ENCODE assay signal across 19 mouse cellular contexts in genomic region chr1:171089891-171090290, GRCm38 (mm10). TPM values are rescaled to one million over a fixed set of nuclear protein-coding genes. Genes with fewer than 3 reads are reported as not detected.
DNase-seq lines count a peak whose midpoint lies in the region; ATAC-seq and TF ChIP-seq lines count a peak whose summit lies in the region.
"Had no signal": no experiment of that assay in that cellular context is flagged by ENCODE, and none has a peak within 500 bp of the region (broad histone marks: within the 10 kb centered on the region; RNA-seq: fewer than 3 reads in every experiment).

No protein-coding gene starts in this region.

- H3K27me3 ChIP-seq in ES-Bruce4 (ENCODE audit: control insufficient read depth, insufficient read depth, low read length, poor library complexity, severe bottlenecking), result no peaks in the 10 kb centered on the region
- H3K27me3 ChIP-seq in hindbrain, embryonic 11.5 days (ENCODE audit: control insufficient read depth, insufficient read depth, low read length), result peaks cover 11% of the 10 kb centered on the region
- H3K27me3 ChIP-seq in forebrain, embryonic 12.5 days, result peaks cover 22% of the 10 kb centered on the region

- TF ChIP-seq POLR2A in ES-Bruce4 (IDR thresholded peaks at IDR 0.05; ENCODE audit: insufficient read depth, low read length), result no peak

- H3K4me1 ChIP-seq in ES-Bruce4 (ENCODE audit: control insufficient read depth, insufficient read depth, low read length), result peaks cover 2% of the 10 kb centered on the region
- peaks cover 2 to 6% of the 10 kb centered on the region in 2 experiments; a peak in 3 of 4 replicates for H3K4me1 ChIP-seq in ES-E14 (ENCODE audit: control insufficient read depth in 2 of 2, insufficient read depth in 2 of 2, low read length in 2 of 2, poor library complexity in 1 of 2)
- H3K4me1 ChIP-seq in hindbrain, embryonic 11.5 days (replicated peaks; ENCODE audit: control insufficient read depth, insufficient read depth, low read length), result no peaks in the 10 kb centered on the region
- peaks cover 7% of the 10 kb centered on the region; the same call in 1 of the 2 replicates for H3K4me1 ChIP-seq in forebrain, embryonic 12.5 days

- H3K36me3 ChIP-seq in ES-Bruce4 (ENCODE audit: control insufficient read depth, insufficient read depth, low read length, poor library complexity, severe bottlenecking), result no peaks in the 10 kb centered on the region
- no peaks in the 10 kb centered on the region for H3K36me3 ChIP-seq in ES-E14 (ENCODE audit: control insufficient read depth, insufficient read depth, low read length, poor library complexity, severe bottlenecking)
- H3K36me3 ChIP-seq in hindbrain, embryonic 11.5 days (ENCODE audit: control insufficient read depth, insufficient read depth, low read length), result no peaks in the 10 kb centered on the region
- H3K36me3 ChIP-seq in forebrain, embryonic 12.5 days (replicated peaks), result no peaks in the 10 kb centered on the region
- H3K36me3 ChIP-seq: embryonic facial prominence, embryonic 10.5 days; embryonic facial prominence, embryonic 12.5 days had no signal

- H3K9me3 ChIP-seq in ES-Bruce4 (replicated peaks; ENCODE audit: control insufficient read depth, insufficient read depth, low read length, poor library complexity, severe bottlenecking), result peaks cover 15% of the 10 kb centered on the region
- no peaks in the 10 kb centered on the region for H3K9me3 ChIP-seq in ES-E14 (ENCODE audit: control insufficient read depth, insufficient read depth, low read depth, low read length)
- H3K9me3 ChIP-seq in hindbrain, embryonic 11.5 days (ENCODE audit: control insufficient read depth, low read length), result no peaks in the 10 kb centered on the region
- no peaks in the 10 kb centered on the region for H3K9me3 ChIP-seq in forebrain, embryonic 12.5 days
- H3K9me3 ChIP-seq: embryonic facial prominence, embryonic 10.5 days; embryonic facial prominence, embryonic 12.5 days had no signal

- no peak for TF ChIP-seq EP300 in ES-Bruce4 (IDR thresholded peaks at IDR 0.05; ENCODE audit: insufficient read depth, low read depth, low read length)

- peak overlapping the region; percentile 92 for H3K27ac ChIP-seq in ES-Bruce4 (ENCODE audit: insufficient read depth, low read length)
- H3K27ac ChIP-seq in ES-E14 (ENCODE audit: insufficient read depth, low read depth, low read length, poor library complexity, severe bottlenecking), result peak overlapping the region; percentile 44; the same call in 1 of the 2 replicates
- no peak overlapping the region for H3K27ac ChIP-seq in hindbrain, embryonic 11.5 days (ENCODE audit: low read depth, low read length)
- H3K27ac ChIP-seq in forebrain, embryonic 12.5 days, result no peak overlapping the region
- H3K27ac ChIP-seq: embryonic facial prominence, embryonic 10.5 days; embryonic facial prominence, embryonic 12.5 days had no signal

- TF ChIP-seq CTCF in ES-Bruce4 (IDR thresholded peaks at IDR 0.05; ENCODE audit: low read depth, low read length), result no peak

- H3K4me3 ChIP-seq in ES-Bruce4 (ENCODE audit: low read depth, low read length), result peak overlapping the region; percentile 60; the same call in 1 of the 2 replicates
- peak overlapping the region; percentile 44 to 69 for H3K4me3 ChIP-seq in ES-E14 (ENCODE audit: insufficient read depth in 1 of 2, low read depth in 1 of 2, low read length in 2 of 2, poor library complexity in 1 of 2, severe bottlenecking in 1 of 2)
- H3K4me3 ChIP-seq in hindbrain, embryonic 11.5 days (ENCODE audit: low read depth, low read length), result no peak overlapping the region
- H3K4me3 ChIP-seq in forebrain, embryonic 12.5 days (replicated peaks), result no peak overlapping the region
- H3K4me3 ChIP-seq: embryonic facial prominence, embryonic 10.5 days; embryonic facial prominence, embryonic 12.5 days had no signal

- in situ Hi-C loops in ES-E14 (cut with MboI; ENCODE audit: low sequenced_read_pairs in 2 of 2, unreplicated experiment in 2 of 2), result no loop called here

- H3K9ac ChIP-seq in ES-Bruce4 (ENCODE audit: low read depth, poor library complexity, severe bottlenecking) (peak overlapping the region; percentile 46), ES-E14 (ENCODE audit: insufficient read depth, low read depth, low read length, poor library complexity, severe bottlenecking) (peak overlapping the region; percentile 33; the same call in 1 of the 2 replicates)
- H3K9ac ChIP-seq in hindbrain, embryonic 11.5 days (ENCODE audit: low read depth, low read length), result no peak overlapping the region
- no peak overlapping the region for H3K9ac ChIP-seq in forebrain, embryonic 12.5 days
- H3K9ac ChIP-seq: embryonic facial prominence, embryonic 12.5 days had no signal

- H3K4me2 ChIP-seq in hindbrain, embryonic 11.5 days (replicated peaks; ENCODE audit: low read depth, low read length), result no peak overlapping the region
- H3K4me2 ChIP-seq in forebrain, embryonic 12.5 days, result no peak overlapping the region
- H3K4me2 ChIP-seq: embryonic facial prominence, embryonic 12.5 days had no signal

- WGBS in hindbrain, embryonic 11.5 days, result 94% methylated on average over 1 of the region's 1 CpGs
- WGBS in forebrain, embryonic 12.5 days, result 86% methylated on average over 1 of the region's 1 CpGs

- no peak for ATAC-seq in hindbrain, embryonic 11.5 days (ENCODE audit: low FRiP score)
- ATAC-seq in frontal cortex, adult (ENCODE audit: low TSS enrichment), result no peak
- no peak for ATAC-seq in forebrain, embryonic 12.5 days (ENCODE audit: low FRiP score)
- ATAC-seq: forebrain, embryonic 14.5 days; forebrain, embryonic 16.5 days had no signal

- no peak for DNase-seq in ES-E14 (ENCODE audit: low read depth, low spot score)
- DNase-seq in ZHBTc4 (ENCODE audit: low read depth, low spot score), result peak; percentile 85
- no peak for DNase-seq in hindbrain, embryonic 11.5 days (ENCODE audit: low spot score)
- DNase-seq: adrenal gland, adult 2 months; adrenal gland, postnatal 10 days; adrenal gland, postnatal 36 days; cerebellum, adult 11-12 months; cerebellum, adult 2 months; cerebellum, adult 9-10 months; cerebellum, postnatal 10 days; cerebellum, postnatal 25 days had no signal

TF ChIP-seq in ES-E14, 5 proteins besides CTCF, POLR2A, EP300 and RAD21:
- no peak for TF ChIP-seq ZC3H11A (IDR thresholded peaks at IDR 0.05; ENCODE audit: borderline replicate concordance, low read depth, low read length)
- TF ChIP-seq CHD2 (IDR thresholded peaks at IDR 0.05; ENCODE audit: low read depth, low read length), result no peak
- TF ChIP-seq HCFC1 (IDR thresholded peaks at IDR 0.05; ENCODE audit: borderline replicate concordance, insufficient read depth, low read length), result no peak
- no peak for TF ChIP-seq ZNF384 (IDR thresholded peaks at IDR 0.05; ENCODE audit: low read depth, low read length)
- no peak for TF ChIP-seq MAFK (IDR thresholded peaks at IDR 0.05; ENCODE audit: insufficient read depth, low read depth, low read length)

RNA-seq across cellular contexts. Expression of gene Cfap126, which starts 23.8 kb away (rescaled TPM):
- 6.4 and 7.5 TPM in 2 replicates for polyA plus RNA-seq in ES-Bruce4 (2011; ENCODE audit: insufficient read depth, insufficient read length, low read depth, missing spikeins)
- total RNA-seq in ES-E14 (2012; rRNA removed), result not detected in 2 replicates
- 8.7 and 10.5 TPM in 2 replicates for polyA plus RNA-seq in hindbrain, embryonic 11.5 days (2014; fragmentation: Nextera tagmentation; extraction: Ambion mirVana)
- 3.9 and 5.2 TPM in 2 replicates for polyA plus RNA-seq in forebrain, embryonic 12.5 days (2016; fragmentation: Nextera tagmentation; extraction: Ambion mirVana)

RNA-seq across cellular contexts. Expression of gene Fcgr3, which starts 25.2 kb away (rescaled TPM):
- polyA plus RNA-seq in ES-Bruce4 (2011; ENCODE audit: insufficient read depth, insufficient read length, low read depth, missing spikeins), result 0.78 and 0.87 TPM in 2 replicates
- total RNA-seq in ES-E14 (2012; rRNA removed), result 0.32 and 0.40 TPM in 2 replicates
- polyA plus RNA-seq in hindbrain, embryonic 11.5 days (2014; fragmentation: Nextera tagmentation; extraction: Ambion mirVana), result 9.6 TPM in 2 replicates
- polyA plus RNA-seq in forebrain, embryonic 12.5 days (2016; fragmentation: Nextera tagmentation; extraction: Ambion mirVana), result 4.8 and 4.9 TPM in 2 replicates
- polyA plus RNA-seq: C2C12 had no signal

Comparison
In these comparisons a context has a peak if more than half of its experiments do, and no peak if none do; other contexts are left out.
1. H3K27ac ChIP-seq: peak in ES-Bruce4 (single experiment) and ES-E14 (single experiment); none in hindbrain, embryonic 11.5 days (single experiment) and forebrain, embryonic 12.5 days (single experiment).
2. H3K4me3 ChIP-seq: peak in ES-Bruce4 (single experiment) and ES-E14 (2 of 2); none in hindbrain, embryonic 11.5 days (single experiment) and forebrain, embryonic 12.5 days (single experiment).
3. H3K9ac ChIP-seq: peak in ES-Bruce4 (single experiment) and ES-E14 (single experiment); none in hindbrain, embryonic 11.5 days (single experiment) and forebrain, embryonic 12.5 days (single experiment).